Mouse (Mus musculus) bone marrow, adult 2 months (tissue): ENCODE results near the gene Mcm10.

ENCODE experiments used
- CTCF ChIP-seq: fragments of 200-500 bp; IDR thresholded peaks from 2 replicates; pipeline ENCODE4 v1.5.1; 2011; ENCODE audit warnings: low read length, control low read depth; ENCODE audit not compliant: control insufficient read depth, insufficient read depth
- POLR2A ChIP-seq: fragments of 200-500 bp; IDR thresholded peaks from 2 replicates; pipeline ENCODE4 v1.6.1; 2011; ENCODE audit warnings: low read depth, mild to moderate bottlenecking, control low read depth, low read length, borderline replicate concordance; ENCODE audit not compliant: control insufficient read depth

DNA sequence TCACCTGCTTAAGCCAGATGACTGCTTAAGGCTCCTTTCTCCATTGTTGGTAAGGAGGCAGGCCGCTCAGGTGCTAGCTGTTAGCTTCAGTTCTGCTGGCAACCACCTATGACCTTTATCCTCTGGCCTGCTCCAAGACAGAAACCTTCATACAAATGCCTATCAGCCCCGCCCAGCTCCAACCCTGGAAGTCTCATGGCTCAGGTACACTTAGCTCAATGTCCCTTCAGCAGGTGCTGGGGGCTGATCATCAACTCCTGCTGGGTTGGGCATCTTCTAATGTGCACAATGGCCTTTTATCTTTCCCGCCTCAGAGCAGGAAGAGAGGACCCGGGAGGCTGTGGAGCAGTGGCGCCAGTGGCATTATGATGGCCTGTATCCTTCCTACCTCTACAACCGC lies 27.6 kb downstream of the Mcm10 start:
- TF ChIP-seq POLR2A (no peak), CTCF (no peak)
